Mouse (Mus musculus) Patski (cell line): ENCODE measurements around the gene L3mbtl4. TPM values are rescaled to one million over a fixed set of nuclear protein-coding genes. Genes with fewer than 3 reads are reported as not detected.

Experiments used
- ATAC-seq: fragments of 100-300 bp; one replicate; pipeline ENCODE4 v1.8.0; 2021
- CTCF ChIA-PET: fragments of 350-600 bp; sonication (Branson Sonifier 250); formaldehyde crosslinking; loops from one replicate; lab custom pipeline; 2022; ENCODE audit warnings: inconsistent platforms; lab: Charles Lee
- POLR2A ChIA-PET: fragments of 350-600 bp; sonication (Branson Sonifier 250); formaldehyde crosslinking; loops from one replicate; lab custom pipeline; 2022; ENCODE audit warnings: antibody characterized with exemption, inconsistent platforms; lab: Charles Lee
- DNase-seq: peaks from one replicate; pipeline ENCODE4 v3.0.0-alpha.2; 2011; ENCODE audit warnings: low read depth, low spot score
- H3K27me3 ChIP-seq: fragments of 371-371 bp; one replicate; pipeline ENCODE4 v1.5.1; 2021
- CTCF ChIP-seq: fragments of 100-300 bp; IDR thresholded peaks from one replicate; pipeline ENCODE4 v1.5.1; 2021
- in situ Hi-C: fragments of 300-500 bp; cut with MboI; formaldehyde crosslinking; loops from 3 replicates; pipeline ENCODE4 v1.11.1; 2018; ENCODE audit warnings: low pct_unique_long_range_greater_than_20kb, mixed read lengths
- polyA plus RNA-seq: library from polyadenylated mRNA; unstranded; gene quantifications from one replicate; pipeline ENCODE4 v1.2.3, GENCODE M21; 2021

L3mbtl4 gene
- polyA plus RNA-seq, 1 experiment from 2014 or later = 0.35 TPM

DNA sequence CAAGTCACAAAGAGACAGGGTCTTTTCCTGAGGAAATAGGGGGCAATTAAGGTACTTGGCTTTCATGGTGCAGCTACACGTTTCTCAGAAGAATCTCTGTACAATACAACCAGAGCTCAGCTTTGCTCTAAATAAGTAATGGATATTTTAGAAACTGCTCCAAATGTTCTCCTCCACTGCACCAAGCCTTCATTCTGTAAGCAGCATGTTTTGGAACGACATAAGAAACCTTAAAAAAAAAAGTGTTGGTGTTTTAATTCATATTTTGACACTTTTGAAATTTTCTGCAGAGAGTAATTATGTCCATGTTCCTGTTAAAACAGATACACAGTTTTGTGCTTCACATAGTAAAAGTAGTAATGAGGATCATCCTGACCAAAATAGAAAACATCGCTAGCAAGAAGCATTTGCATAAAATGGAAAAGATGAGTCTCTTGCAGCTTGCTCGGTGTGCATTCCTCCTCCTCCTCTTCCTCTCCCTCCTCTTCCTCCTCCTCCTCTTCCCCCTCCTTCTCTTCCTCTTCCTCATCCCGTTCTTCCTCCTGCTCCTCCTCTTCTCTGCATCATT is 369.0 kb downstream of the L3mbtl4 start:
- no peak for TF ChIP-seq CTCF
- POLR2A ChIA-PET = no interaction called here
- in situ Hi-C loops = no loop called here
- H3K27me3 ChIP-seq = peaks cover 3% of the 10 kb centered on the region
- DNase-seq = no peak
- ATAC-seq = no peak
- CTCF ChIA-PET = no interaction called here

DNA sequence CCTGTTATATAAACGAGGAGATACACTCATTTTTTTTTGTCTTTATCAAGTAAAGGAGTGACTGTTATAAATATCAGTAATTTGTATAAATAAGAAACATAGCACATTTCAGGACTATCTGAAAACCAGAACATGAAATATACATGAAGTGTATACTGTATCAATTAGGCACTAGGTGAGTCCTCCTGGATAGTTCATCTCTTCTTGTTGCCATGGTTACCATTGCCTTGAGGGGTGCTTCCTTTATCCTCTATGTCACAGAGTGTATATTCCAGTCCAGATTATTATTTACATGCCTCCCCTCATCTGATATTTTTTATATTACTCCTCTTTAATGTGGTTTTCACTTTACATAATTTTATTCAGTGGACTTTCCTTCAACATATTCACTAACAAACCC is 392.9 kb downstream of the L3mbtl4 start:
- ATAC-seq = no peak
- in situ Hi-C loops = no loop called here

DNA sequence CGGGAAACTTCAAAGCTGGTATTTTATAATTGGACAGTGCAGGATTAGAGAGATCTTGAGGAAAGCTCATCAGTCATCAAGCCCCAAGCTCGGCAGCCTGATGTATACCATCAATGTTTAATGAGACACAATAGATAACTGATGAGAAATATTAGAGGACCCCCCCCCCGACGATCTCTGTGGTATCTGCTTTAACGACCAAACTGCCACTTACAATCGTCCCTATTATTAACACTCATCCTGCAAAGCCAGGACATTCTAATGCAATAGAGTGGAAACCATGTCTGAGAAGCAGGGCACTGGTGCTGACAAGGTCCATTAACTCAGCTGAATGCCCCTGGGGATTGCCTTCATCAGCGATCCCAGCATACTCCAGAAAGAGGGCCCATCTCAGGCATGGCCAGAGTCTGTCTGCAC is 398.5 kb downstream of the L3mbtl4 start:
- TF ChIP-seq CTCF = no peak
- ATAC-seq = no peak
- CTCF ChIA-PET = no interaction called here
- in situ Hi-C loops = no loop called here
- no peak for DNase-seq
- H3K27me3 ChIP-seq = no peaks in the 10 kb centered on the region
- POLR2A ChIA-PET = interaction anchor here (0.6 kb wide), 1 partner anchor 63 kb away, joined by 3 read pairs; no protein-coding TSS in a partner anchor

More for the DNA sequence above, 392.9 kb downstream of the L3mbtl4 start:
- TF ChIP-seq CTCF = no peak
- no peak for DNase-seq
- CTCF ChIA-PET = interaction anchor here (0.9 kb wide), 1 partner anchor 9 kb away, joined by 3 read pairs; no protein-coding TSS in a partner anchor
- no peaks in the 10 kb centered on the region for H3K27me3 ChIP-seq
- POLR2A ChIA-PET = no interaction called here

DNA sequence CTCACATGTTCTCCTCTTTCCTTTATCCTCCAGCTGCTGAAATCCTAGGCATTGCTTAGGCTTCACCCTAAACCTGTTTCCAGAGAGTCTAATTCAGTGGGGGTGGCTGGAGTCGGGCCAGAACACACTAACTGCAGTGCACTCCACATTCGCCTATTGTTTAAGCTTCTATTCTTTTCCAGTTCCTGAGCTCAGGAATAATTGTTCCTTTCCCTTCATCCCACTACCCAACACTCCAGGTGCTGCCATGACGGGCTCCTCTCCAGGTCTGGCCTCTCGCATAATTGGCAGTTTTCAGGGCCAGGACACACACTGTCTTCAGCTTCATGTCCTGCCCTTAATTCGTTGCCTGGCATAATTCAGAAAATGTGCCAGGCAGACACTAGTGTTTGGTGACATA is 437.1 kb downstream of the L3mbtl4 start:
- in situ Hi-C loops = no loop called here
- CTCF ChIA-PET = no interaction called here

GRCm38 (mm10) chr17:68711350-68711749 is 437.8 kb downstream of the L3mbtl4 start:
- CTCF ChIA-PET = no interaction called here
- in situ Hi-C loops = no loop called here
- H3K27me3 ChIP-seq = peaks cover 3% of the 10 kb centered on the region
- DNase-seq = no peak
- POLR2A ChIA-PET = no interaction called here
- TF ChIP-seq CTCF = no peak
- no peak for ATAC-seq

More for the DNA sequence above, 437.1 kb downstream of the L3mbtl4 start:
- POLR2A ChIA-PET = no interaction called here
- peaks cover 3% of the 10 kb centered on the region for H3K27me3 ChIP-seq
- no peak for ATAC-seq
- no peak for TF ChIP-seq CTCF
- no peak for DNase-seq

DNA sequence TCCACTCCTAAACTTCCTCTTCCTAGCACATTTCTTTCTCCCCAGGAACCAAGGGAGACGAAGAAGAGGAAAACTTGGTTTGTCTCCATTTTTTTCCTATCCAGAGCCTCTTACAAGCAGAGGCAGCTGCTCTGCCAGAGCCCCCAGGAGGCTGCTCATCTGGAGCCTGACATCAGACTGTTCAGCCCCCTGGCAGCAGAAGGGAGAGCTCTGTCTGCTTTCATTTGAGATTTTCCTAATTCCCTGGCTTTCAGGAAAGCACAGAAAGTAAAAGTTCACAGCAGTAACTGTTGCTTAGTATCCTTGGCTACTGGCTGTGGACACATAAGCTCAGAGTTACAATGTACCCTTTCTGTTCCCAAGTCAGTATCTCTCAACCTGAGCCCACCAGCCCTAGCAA is 474.7 kb downstream of the L3mbtl4 start:
- in situ Hi-C loops = no loop called here
- no peak for ATAC-seq
- ChIA-PET CTCF (interaction anchor here (1.2 kb wide), 1 partner anchor 10 kb away, joined by 3 read pairs; no protein-coding TSS in a partner anchor), POLR2A (no interaction called here)
- H3K27me3 ChIP-seq = peaks cover 3% of the 10 kb centered on the region
- no peak for TF ChIP-seq CTCF
- DNase-seq = no peak

DNA sequence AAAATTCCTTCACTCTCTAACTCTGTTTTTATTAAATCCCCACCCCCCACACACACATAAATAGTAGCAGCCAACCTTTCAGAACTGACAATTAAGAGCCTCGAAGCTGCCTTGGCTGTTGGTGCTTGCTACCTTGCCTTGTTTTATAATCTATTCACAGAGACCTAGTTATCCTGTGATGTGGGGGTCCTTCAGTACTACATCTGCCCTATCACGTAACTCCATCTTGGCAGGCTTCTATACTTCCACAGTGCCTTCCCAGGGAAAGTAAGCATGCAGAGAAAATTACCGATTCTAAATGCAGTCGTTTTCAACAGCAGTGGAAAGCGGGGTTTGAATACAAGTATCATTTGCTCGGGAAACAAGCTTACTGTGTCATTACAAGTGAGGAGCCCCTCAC is 476.9 kb downstream of the L3mbtl4 start:
- no peak for DNase-seq
- TF ChIP-seq CTCF = no peak
- in situ Hi-C loops = no loop called here
- CTCF ChIA-PET = no interaction called here
- peaks cover 3% of the 10 kb centered on the region for H3K27me3 ChIP-seq
- POLR2A ChIA-PET = no interaction called here
- ATAC-seq = no peak

GRCm38 (mm10) chr17:68753112-68753511 is 479.5 kb downstream of the L3mbtl4 start:
- DNase-seq = no peak
- CTCF ChIA-PET = interaction anchor here (1.0 kb wide), 1 partner anchor 33 kb away, joined by 3 read pairs; no protein-coding TSS in a partner anchor
- TF ChIP-seq CTCF = no peak
- ATAC-seq = no peak
- POLR2A ChIA-PET = no interaction called here
- in situ Hi-C loops = no loop called here
- peaks cover 3% of the 10 kb centered on the region for H3K27me3 ChIP-seq

- ATAC-seq = no peak
Observed at GRCm38 (mm10) chr17:68754789-68755188, 481.2 kb downstream of the L3mbtl4 start.

GRCm38 (mm10) chr17:68758428-68758827 is 484.8 kb downstream of the L3mbtl4 start:
- no peaks in the 10 kb centered on the region for H3K27me3 ChIP-seq
- no peak for TF ChIP-seq CTCF
- ATAC-seq (no peak), DNase-seq (no peak)
- POLR2A ChIA-PET = no interaction called here
- in situ Hi-C loops = no loop called here
- CTCF ChIA-PET = no interaction called here

More at GRCm38 (mm10) chr17:68754789-68755188, 481.2 kb downstream of the L3mbtl4 start:
- ChIA-PET CTCF (no interaction called here), POLR2A (no interaction called here)
- in situ Hi-C loops = no loop called here
- TF ChIP-seq CTCF = no peak
- DNase-seq = no peak
- peaks cover 3% of the 10 kb centered on the region for H3K27me3 ChIP-seq

DNA sequence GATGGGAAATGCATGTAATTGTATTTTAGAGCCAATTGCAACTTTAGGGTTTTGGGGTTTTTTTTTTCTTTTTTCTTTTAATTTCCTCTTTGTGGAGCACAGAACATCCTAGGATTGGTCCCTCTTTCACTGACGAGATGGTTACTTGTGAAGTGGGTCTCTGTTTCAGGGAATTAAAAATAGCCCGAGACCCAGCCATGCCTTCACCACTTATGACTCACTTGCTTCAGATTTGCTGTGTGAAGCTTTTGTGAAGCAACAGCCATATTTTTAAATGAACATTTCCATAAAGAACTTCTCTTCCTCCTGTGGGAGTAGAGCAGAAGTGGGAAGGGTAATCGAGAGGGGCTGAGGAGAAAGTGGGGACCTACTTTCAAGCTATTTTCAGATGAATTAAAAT is 485.3 kb downstream of the L3mbtl4 start:
- no peak for TF ChIP-seq CTCF

DNA sequence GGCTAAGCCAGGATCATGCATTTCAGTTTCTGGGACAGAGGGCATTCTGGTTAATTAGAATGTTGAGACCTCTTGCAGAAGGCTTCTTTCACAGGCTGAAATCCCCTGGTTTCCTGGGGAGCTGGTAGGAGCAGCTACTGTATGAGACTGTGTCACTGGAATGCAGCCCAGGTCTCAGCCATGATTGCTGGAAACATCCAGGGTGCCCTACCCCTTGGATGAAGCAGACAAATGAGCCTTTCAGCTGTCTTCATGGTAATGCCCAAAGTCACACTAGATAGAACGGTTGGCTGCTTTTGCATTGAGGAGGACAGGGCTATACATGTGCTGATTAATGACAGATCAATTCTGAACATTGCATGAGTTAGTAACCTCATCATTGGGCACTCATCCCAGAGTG is 486.4 kb downstream of the L3mbtl4 start:
- in situ Hi-C loops = no loop called here
- no peaks in the 10 kb centered on the region for H3K27me3 ChIP-seq
- ChIA-PET CTCF (no interaction called here), POLR2A (no interaction called here)
- no peak for TF ChIP-seq CTCF
- DNase-seq (no peak), ATAC-seq (no peak)

More for the DNA sequence above, 485.3 kb downstream of the L3mbtl4 start:
- in situ Hi-C loops = no loop called here
- CTCF ChIA-PET = no interaction called here
- ATAC-seq = no peak
- POLR2A ChIA-PET = no interaction called here
- no peaks in the 10 kb centered on the region for H3K27me3 ChIP-seq
- DNase-seq = no peak
